Mouse (Mus musculus): ENCODE data around the gene Maml3.

- TF ChIP-seq E2F4 (IDR thresholded peaks at IDR 0.05; ENCODE audit: insufficient replicate concordance, low read depth, low read length) (no peak), CTCF (conservative IDR thresholded peaks at IDR 0.05 in 1 of 2, IDR thresholded peaks at IDR 0.05 in 1 of 2; ENCODE audit: low read depth in 2 of 2, low read length in 2 of 2) (no peak)
Observed at GRCm38 (mm10) chr3:52066142-52066541, 38.7 kb downstream of the Maml3 start.

Measured in CH12.LX (cell line).